Mouse (Mus musculus): ENCODE results near the gene Gp1ba.

GRCm38 (mm10) chr11:70656456-70656927 lies 17.6 kb downstream of the Gp1ba start:
- TF ChIP-seq CTCF (IDR thresholded peaks at IDR 0.05; ENCODE audit: low read depth) (no peak), EP300 (IDR thresholded peaks at IDR 0.05; ENCODE audit: low read depth) (no peak)

Data from liver, embryonic 14.5 days (tissue).